Mouse (Mus musculus) thymus, adult 2 months (tissue): Measurements from ENCODE around the gene Ric1.

Experiments
- CTCF ChIP-seq: fragments of 200-500 bp; IDR thresholded peaks from 2 replicates; pipeline ENCODE4 v1.5.1; 2012; ENCODE audit warnings: mild to moderate bottlenecking, control low read depth, low read length, moderate library complexity, borderline replicate concordance; ENCODE audit not compliant: control insufficient read depth, poor library complexity, insufficient read depth; ENCODE audit errors: extremely low read depth
- POLR2A ChIP-seq: fragments of 200-500 bp; IDR thresholded peaks from 2 replicates; pipeline ENCODE4 v1.6.1; 2012; ENCODE audit warnings: mild to moderate bottlenecking, low read length, control low read depth, moderate library complexity; ENCODE audit not compliant: control insufficient read depth, poor library complexity, insufficient read depth; ENCODE audit errors: extremely low read depth

- TF ChIP-seq POLR2A, result no peak
- no peak for TF ChIP-seq CTCF
Measured at GRCm38 (mm10) chr19:29488073-29488390, 34.0 kb upstream of the Ric1 start.
